Mouse (Mus musculus) adipocyte (in vitro differentiated cells): Measurements from ENCODE around the gene 1700093K21Rik.
"Not testable (repeated sequence)": the region's sequence is repeated elsewhere in the genome, so short reads cannot be mapped to it uniquely, and the experiment has no call there.

Source experiments
- DNase-seq: peaks from one replicate; pipeline ENCODE4 v3.0.0-alpha.2; 2016; ENCODE audit warnings: low spot score

Gene 1700093K21Rik

DNA sequence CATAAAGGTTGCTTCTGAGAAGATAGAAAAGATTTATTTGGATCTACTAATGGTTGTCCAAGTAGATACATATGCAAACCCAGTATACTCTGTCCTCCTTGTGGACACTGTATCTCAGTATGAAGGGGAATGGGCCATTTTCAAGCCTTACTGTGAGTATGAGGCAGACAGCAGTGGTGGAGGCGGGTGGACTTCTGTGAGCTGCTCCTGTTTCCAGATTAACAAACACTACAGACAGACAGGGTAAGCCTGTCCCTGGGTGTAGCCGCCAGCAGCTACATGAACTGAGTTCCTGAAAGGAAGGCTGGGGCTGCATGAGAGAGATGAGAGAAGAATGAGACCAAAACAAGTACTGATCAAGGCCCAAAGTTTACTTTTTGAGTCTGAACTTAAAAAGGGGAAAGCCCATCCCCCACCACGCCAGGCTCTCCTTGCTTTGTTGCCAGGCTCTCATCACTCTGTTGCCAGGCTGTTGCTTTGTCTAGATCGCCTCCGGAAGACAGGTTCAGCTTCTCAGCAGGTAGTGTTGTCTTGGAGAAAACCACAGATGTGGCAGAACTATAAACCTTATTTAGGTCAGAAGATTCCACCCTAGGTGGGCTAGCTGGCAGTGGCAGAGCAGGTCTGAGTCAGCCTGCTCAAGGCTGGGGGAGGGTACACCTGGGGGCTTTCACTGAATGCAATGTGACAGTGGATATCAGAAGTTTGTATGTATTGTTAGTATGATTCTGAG lies at the start of gene 1700093K21Rik:
TSS of gene 1700093K21Rik (minus strand) at position 683 of the 733 bp plus-strand sequence.
- no peak for DNase-seq

DNA sequence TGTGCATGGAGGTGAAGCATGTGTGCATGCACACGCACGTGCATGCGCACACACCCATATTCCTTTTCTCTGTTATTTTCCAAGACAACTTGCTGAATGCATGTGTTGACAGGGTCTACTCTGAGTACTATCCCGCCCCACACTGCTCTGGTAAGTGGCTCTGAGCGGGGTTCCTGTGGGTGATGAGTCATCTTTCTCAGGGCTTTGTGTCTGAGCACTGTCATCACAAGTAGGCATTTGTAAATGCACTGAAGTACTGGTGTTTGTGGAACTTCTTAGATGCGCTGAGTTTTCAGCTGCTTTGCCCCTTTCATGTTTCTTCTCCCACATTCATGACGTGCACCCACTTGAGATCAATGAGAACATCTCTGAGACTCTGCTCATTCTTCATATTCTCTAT lies 49.2 kb upstream of the 1700093K21Rik start:
- DNase-seq: no peak

DNA sequence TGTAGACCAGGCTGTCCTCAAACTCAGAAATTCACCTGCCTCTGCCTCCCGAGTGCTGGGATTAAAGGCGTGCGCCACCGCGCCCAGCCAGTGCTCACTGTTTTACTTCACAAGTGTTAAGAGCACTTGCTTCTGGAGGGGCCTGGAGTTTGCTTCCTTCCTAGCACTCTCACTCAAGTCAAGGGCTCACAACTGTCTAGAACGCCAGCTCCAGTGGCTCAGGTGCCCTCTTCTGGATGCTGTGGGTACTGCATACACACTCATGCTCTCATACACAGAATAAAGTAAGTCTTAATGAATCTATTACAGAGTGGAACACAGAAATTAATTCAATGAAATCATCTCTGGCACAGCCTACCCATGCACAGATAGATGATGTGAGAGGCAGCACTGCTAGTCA lies 44.8 kb upstream of the 1700093K21Rik start:
- peak; percentile 70 for DNase-seq

DNA sequence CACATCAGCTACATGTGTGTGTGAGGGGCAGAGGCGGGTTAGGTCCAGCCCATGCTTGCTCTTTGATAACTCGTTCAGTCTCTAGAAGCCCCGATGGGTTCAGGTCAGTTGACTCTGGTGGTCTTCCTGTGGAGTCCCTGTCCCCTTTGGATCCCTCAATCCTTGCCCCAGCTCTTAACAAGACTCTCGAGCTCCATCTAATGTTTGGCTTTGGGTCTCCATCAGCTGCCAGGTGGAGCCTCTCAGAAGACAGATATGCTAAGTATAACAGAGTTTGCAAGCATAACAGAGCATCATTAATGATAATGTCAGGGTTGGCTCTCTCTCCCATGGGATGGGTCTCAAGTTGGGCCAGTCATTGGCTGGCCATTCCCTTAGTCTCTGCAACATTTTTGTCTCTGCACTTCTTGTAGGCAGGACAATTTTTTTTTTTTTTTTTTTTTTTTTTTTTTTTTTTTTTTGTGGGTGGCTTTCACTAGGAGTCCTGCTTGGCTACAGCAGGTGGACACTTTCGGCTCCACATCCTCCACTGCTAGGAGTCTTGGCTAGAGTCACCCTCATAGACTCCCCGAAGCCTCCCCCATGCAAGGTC lies 36.2 kb upstream of the 1700093K21Rik start:
- no peak for DNase-seq

DNA sequence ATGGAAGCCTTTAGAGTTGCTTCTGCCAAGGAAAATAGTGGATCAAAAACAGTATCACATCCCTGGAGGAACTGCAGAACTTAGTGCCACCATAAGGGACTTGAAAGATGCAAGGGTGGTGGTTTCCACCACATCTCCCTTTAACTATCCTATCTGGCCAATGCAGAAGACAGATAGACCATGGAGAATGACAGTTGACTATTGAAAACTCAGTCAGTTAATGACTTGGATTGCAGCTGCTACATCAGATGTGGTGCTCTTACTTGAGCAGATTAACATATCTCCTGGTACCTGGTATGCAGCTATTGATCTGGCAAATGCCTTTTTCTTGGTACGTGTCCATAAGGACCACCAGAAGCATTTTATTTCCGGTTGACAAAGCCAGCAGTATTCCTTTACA lies 16.5 kb upstream of the 1700093K21Rik start:
- DNase-seq: no peak

DNA sequence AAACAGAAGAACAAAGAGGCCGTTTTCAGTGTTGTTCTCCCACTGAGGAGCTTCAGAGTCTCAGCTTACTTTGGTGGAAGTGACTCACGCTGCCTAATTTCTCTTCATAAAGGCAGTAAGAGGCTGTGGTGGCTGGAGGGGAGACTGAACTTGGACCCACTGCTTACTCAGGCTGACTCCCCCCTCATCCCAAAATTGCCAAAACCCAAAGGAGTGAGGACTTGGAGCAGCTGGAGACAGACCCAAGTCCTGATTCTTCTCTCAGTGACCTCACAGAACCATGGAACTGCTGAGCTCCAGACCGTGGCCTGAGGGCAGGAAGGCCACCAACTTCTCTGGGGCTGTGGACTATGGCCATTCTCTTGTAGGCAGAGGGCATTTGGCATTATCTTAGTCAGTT lies 2.0 kb downstream of the 1700093K21Rik start:
- DNase-seq: no peak

DNA sequence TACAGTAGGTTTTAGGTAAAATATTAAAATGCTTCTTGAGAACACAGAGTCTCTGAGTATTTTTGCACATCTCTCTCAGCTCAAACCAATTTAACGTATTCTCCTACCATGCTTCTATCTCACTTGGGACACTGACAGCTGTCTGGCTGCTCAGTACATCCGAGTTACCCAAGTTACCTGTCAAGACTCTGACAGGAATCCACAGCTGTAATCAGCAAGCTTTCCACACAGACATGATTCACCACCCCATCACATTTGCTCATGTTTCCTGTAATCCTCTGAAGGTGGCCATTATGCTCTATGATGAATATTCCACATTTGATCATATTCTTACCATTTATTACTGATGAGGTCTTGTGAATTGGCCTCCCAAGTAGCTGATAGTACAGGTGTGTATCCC lies 5.6 kb downstream of the 1700093K21Rik start:
- no peak for DNase-seq

DNA sequence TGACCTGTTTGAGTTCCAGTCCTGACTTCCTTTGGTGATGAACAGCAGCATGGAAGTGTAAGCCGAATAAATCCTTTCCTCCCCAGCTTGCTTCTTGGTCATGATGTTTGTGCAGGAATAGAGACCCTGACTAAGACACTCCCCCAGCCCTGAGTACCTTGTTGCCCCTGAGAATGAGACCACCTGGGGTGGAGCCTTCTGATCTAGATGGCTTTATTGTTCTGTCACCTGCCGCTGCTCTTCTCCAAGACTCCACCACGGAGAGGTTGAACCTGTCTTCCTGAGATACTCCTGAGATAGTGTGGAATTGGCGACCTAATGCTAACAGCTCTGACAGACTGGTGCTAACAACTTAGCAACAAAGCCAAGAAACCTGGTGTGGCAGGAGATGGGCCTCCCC lies 6.2 kb downstream of the 1700093K21Rik start:
- DNase-seq: not testable (repeated sequence)

DNA sequence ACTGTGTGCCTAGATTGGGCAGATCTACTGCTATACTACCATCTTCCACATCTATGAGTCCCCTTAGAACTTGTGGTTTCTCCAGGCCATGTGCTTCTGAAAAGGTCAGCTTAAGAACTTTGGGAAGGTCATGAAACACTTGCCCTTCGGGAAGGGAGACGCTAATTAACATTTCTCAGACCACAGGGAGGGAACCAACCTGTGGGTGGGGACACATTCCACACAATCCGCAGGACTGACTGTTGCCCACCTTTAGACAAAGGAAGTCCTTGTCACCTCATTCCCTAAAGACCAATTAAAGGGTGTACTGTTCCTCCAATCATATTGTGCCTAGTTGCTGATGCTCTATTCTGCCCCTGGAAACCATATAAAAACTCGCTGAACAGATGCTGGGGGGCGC lies 16.2 kb downstream of the 1700093K21Rik start:
- not testable (repeated sequence) for DNase-seq

DNA sequence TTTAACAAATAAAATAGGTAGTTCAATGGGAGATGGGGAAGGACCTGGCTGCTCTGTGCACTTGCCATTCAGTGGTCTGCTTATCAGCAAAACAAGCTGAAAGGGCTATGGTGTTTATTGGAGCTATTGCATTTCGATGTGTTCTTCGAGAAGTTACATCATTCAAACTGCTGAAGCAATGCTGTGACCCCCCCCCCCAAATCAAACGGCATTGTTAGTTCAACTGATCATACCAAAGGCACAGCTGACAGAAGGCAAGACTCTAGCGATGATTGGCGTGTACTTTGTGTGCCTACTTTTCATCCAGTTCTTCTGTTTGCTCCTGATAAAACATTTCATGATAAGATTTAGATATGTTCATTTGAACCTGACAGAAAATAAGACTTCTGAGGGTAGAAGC lies 22.3 kb downstream of the 1700093K21Rik start:
- DNase-seq: no peak

DNA sequence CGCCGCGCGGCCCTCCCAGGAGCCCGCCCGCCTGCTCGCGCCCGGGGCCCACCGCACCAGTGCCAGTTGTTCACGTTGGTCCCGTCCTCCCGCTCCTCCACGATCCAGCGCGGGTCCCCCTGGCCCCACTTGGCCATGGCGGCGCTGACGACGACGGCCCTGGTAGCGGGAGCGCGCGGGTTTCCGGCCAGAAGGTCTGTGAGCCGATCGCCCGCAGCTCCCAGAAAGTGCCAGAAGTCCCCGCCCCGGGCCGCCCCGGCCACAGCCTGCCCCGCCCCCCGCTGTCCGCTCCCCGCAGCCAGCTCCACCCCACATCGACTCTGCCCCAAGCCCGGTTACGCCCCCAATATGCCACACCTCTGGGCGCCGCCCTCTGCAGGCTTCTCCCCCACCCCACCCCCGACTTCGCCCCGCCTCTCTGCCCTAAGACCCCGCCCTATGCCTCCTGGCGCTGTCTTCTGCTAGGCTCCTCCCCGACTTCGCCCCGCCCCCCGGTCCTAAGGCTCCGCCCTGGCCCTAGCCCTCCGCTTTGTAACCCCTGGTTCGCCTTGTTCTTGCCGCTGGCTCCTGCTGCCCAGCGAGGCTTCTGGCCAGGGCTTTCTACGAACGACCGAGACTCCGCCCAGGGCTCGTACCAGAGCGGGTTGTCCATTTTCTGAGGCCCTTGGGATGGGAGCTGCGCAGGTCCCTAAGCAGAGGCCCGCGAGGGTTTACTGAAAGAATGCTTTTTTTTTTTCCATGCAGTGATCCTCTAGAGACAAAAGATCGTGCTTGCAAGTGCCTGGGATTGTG lies 23.0 kb downstream of the 1700093K21Rik start, which contains the start of gene Ahsa2:
TSS of gene Ahsa2 (minus strand) at position 313 of the 792 bp plus-strand sequence.
- DNase-seq: peak; percentile 96

DNA sequence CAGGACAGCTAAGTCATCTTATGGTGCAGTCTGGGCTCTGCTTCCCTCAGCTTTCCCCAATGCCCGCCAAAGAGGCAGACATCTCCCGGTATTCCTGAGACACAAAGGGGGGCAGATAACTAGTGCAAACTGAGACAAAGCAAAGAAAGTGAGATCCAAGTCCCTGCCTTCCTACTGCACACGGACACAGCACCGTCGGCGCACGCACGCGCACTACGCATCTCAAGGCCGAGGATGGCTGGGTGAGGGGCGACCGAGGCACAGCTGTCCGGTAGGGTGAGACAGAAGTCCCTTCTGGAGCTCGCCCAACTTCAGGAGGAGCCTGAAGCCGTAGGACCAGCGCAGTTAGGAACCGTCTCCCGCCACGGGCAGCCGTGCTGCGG lies 23.6 kb downstream of the 1700093K21Rik start:
- peak; percentile 80 for DNase-seq

DNA sequence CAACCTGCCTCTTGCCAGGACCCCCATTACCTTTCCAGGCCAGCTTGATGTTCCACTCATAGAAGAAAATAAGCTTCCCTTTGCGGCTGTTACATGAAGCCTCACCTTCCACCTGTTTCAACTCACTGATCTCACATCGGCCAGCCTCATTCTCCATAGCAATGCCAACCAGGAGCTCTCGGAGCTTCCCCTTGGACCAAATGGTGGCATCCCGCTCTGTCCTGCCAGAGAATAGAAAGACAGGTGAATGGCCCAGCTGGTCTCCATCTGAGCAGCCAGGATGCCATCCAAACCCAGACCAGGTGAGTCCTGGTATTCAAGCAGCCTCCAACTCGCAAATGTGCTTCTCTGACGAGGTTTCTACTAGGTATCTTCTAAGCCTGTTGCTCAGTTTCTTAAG lies 24.3 kb downstream of the 1700093K21Rik start:
- no peak for DNase-seq

DNA sequence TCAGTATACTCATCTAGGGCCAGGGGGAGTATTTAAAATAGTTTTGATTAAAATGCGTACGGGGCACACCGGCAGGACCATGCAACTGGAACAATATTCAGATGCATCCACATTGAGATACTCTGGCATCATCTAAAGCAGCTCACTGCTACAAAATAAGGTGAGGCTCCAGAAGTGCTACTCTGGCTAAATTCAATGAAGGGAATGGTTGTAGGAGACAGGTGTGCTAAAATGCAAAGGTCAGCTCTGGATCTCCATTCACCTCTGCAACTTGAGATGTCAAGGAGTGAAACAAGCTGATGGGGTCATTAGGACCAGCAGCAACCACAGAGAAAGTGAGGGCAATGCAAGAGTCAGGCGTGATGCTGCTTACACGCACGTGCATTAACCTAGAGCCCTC lies 25.7 kb downstream of the 1700093K21Rik start:
- no peak for DNase-seq

DNA sequence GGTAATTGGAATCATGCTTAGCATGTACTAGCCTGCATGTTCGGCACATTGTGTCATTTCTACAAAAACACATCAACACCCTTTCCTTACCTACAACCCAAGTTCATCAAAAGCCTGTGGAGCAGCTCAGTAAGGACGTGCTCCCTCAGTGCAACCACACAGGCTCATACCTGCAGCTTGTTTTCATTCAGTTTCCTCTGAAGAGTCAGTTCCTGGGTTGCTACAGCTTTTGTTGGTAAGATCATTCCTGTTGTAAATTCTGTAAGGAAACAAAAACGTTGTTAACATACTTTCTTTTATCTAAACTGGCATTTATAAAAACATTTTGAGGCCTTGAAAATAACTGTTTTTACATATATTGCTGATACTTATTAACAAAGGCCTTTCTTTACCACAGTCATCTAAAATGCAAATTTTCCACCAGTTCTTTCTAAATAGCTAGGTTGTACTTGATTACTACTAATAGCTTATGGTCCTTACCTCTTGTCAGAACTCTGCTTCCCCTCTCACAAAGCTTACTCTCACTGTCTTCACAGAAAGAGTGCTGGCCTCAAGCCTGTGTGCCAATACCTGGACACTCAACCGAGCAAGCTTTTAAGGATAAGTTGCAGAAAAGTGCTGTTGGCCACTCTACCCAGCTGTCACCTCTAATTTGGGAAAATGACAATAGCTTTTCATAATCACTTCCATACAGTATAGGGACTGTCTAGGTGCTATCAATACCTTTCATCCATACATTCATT lies 28.7 kb downstream of the 1700093K21Rik start:
- DNase-seq: no peak

DNA sequence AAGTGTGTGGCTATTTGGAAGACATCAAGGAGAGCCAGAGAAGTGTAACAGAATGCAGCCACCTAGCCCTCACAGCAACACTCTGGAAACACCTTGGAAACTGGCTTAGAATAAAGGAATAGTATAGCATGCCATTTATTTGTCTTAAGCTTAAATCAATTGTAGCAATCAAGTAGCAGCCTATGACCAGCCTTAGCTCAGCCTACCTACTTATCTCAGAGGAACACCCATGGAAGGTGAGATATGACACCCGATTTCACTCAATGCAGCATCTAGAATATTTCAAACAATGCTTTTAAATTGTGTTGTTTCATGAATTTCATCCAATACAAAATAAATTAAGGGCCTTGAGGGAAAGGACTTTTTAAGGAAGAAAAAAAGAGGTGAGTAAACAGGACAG lies 31.0 kb downstream of the 1700093K21Rik start:
- DNase-seq: no peak
